Mouse (Mus musculus): ENCODE measurements around the gene Fbxo47. TPM values are rescaled to one million over a fixed set of nuclear protein-coding genes. Genes with fewer than 3 reads are reported as not detected.

Gene Fbxo47
- polyA plus RNA-seq, 1 experiment = 0.27 TPM

- DNase-seq (ENCODE audit: low read depth, low spot score) = no peak
- 51% methylated on average over 5 of the region's 5 CpGs for WGBS
Measured at GRCm38 (mm10) chr11:97803847-97804246, 80.1 kb downstream of the Fbxo47 start.

Other genes starting within 250 kb of the Fbxo47 start
- gene Mllt6, start 220.7 kb downstream of the Fbxo47 start, polyA plus RNA-seq (2012; rRNA removed) = 15.8 and 23.9 TPM in 2 replicates
- 318 and 359 TPM in 2 replicates for gene Cisd3, start 198.3 kb downstream of the Fbxo47 start, polyA plus RNA-seq (2012; rRNA removed)
- gene Pcgf2, start 183.7 kb downstream of the Fbxo47 start, polyA plus RNA-seq (2012; rRNA removed) = 26.2 and 38.3 TPM in 2 replicates
- gene Psmb3, start 180.8 kb downstream of the Fbxo47 start, polyA plus RNA-seq (2012; rRNA removed) = 509 and 538 TPM in 2 replicates
- gene Pip4k2b, start 139.4 kb downstream of the Fbxo47 start, polyA plus RNA-seq (2012; rRNA removed) = 4.5 and 5.3 TPM in 2 replicates
- gene Cwc25, start 117.6 kb downstream of the Fbxo47 start, polyA plus RNA-seq (2012; rRNA removed) = 5.1 and 7.0 TPM in 2 replicates
- 0.22 TPM in 1 of 2 replicates, not detected in the other for gene 1700001P01Rik, start 108.2 kb downstream of the Fbxo47 start, polyA plus RNA-seq (2012; rRNA removed)
- gene Rpl23, start 101.7 kb downstream of the Fbxo47 start, polyA plus RNA-seq (2012; rRNA removed) = 115 and 147 TPM in 2 replicates
- gene Lasp1, start 85.2 kb downstream of the Fbxo47 start, polyA plus RNA-seq (2012; rRNA removed) = 251 and 313 TPM in 2 replicates
- 1.2 and 1.4 TPM in 2 replicates for gene B230217C12Rik, start 43.4 kb downstream of the Fbxo47 start, polyA plus RNA-seq (2012; rRNA removed)
- gene Plxdc1, start 102.3 kb upstream of the Fbxo47 start, polyA plus RNA-seq (2012; rRNA removed) = 1.3 and 1.6 TPM in 2 replicates
- 2.5 and 3.4 TPM in 2 replicates for gene Arl5c, start 112.0 kb upstream of the Fbxo47 start, polyA plus RNA-seq (2012; rRNA removed)
- gene Cacnb1, start 138.9 kb upstream of the Fbxo47 start, polyA plus RNA-seq (2012; rRNA removed) = 3.9 and 4.1 TPM in 2 replicates
- 883 and 1,013 TPM in 2 replicates for gene Rpl19, start 142.6 kb upstream of the Fbxo47 start, polyA plus RNA-seq (2012; rRNA removed)
- gene Stac2, start 169.3 kb upstream of the Fbxo47 start, polyA plus RNA-seq (2012; rRNA removed) = 1.0 and 1.2 TPM in 2 replicates

Measured in large intestine, adult 2 months (tissue).